ENCODE assay signal across 24 mouse cellular contexts in genomic region chr11:94513452-94513851, GRCm38 (mm10). TPM values are rescaled to one million over a fixed set of nuclear protein-coding genes. Genes with fewer than 3 reads are reported as not detected.
DNase-seq lines count a peak whose midpoint lies in the region; ATAC-seq and TF ChIP-seq lines count a peak whose summit lies in the region.
"Had no signal": no experiment of that assay in that cellular context is flagged by ENCODE, and none has a peak within 500 bp of the region (broad histone marks: within the 10 kb centered on the region; RNA-seq: fewer than 3 reads in every experiment).

No protein-coding gene starts in this region.

- H3K27ac ChIP-seq in lung, embryonic 14.5 days (ENCODE audit: low read depth) = no peak overlapping the region
- H3K27ac ChIP-seq in thymus, adult 2 months (ENCODE audit: control insufficient read depth, insufficient read depth, low read length) = no peak overlapping the region
- H3K27ac ChIP-seq: forebrain, embryonic 15.5 days; hindbrain, embryonic 10.5 days; hindbrain, embryonic 15.5 days had no signal

- no peak for TF ChIP-seq POLR2A in thymus, adult 2 months (IDR thresholded peaks at IDR 0.05; ENCODE audit: control insufficient read depth, extremely low read depth, insufficient read depth, low read length, poor library complexity)

- no peaks in the 10 kb centered on the region for H3K27me3 ChIP-seq in lung, embryonic 14.5 days (ENCODE audit: insufficient read depth, low read length)
- H3K27me3 ChIP-seq in thymus, adult 2 months (ENCODE audit: control insufficient read depth, insufficient read depth, low read length) = no peaks in the 10 kb centered on the region
- H3K27me3 ChIP-seq: forebrain, embryonic 15.5 days; heart, embryonic 12.5 days; hindbrain, embryonic 15.5 days; Patski had no signal

- no peak overlapping the region for H3K4me2 ChIP-seq in lung, embryonic 14.5 days
- H3K4me2 ChIP-seq: forebrain, embryonic 15.5 days; heart, embryonic 12.5 days; hindbrain, embryonic 15.5 days had no signal

- no peak overlapping the region for H3K4me3 ChIP-seq in lung, embryonic 14.5 days (ENCODE audit: low read depth, low read length)
- no peak overlapping the region for H3K4me3 ChIP-seq in thymus, adult 2 months (ENCODE audit: control insufficient read depth, insufficient read depth, low read length)
- H3K4me3 ChIP-seq: forebrain, embryonic 15.5 days; heart, embryonic 12.5 days; hindbrain, embryonic 10.5 days; hindbrain, embryonic 15.5 days had no signal

- H3K36me3 ChIP-seq in lung, embryonic 14.5 days (ENCODE audit: insufficient read depth) = no peaks in the 10 kb centered on the region
- no peaks in the 10 kb centered on the region for H3K36me3 ChIP-seq in thymus, adult 2 months (ENCODE audit: control insufficient read depth, insufficient read depth, low read length)
- H3K36me3 ChIP-seq: forebrain, embryonic 15.5 days; hindbrain, embryonic 10.5 days; hindbrain, embryonic 15.5 days had no signal

- H3K4me1 ChIP-seq in lung, embryonic 14.5 days (ENCODE audit: insufficient read depth) = no peaks in the 10 kb centered on the region
- no peaks in the 10 kb centered on the region for H3K4me1 ChIP-seq in thymus, adult 2 months (replicated peaks; ENCODE audit: control insufficient read depth, insufficient read depth, low read length)
- H3K4me1 ChIP-seq: forebrain, embryonic 15.5 days; hindbrain, embryonic 15.5 days had no signal

- DNase-seq in frontal cortex, postnatal 36 days (ENCODE audit: low spot score in 2 of 2) = no peak
- peak; percentile 69 for DNase-seq in lung, embryonic 14.5 days
- no peak for DNase-seq in lung, adult 18-20 months
- peak; percentile 43 for DNase-seq in brain, adult 2 months (ENCODE audit: low read depth, low spot score)
- no peak for DNase-seq in thymus, adult 2 months
- no peak for DNase-seq in gastrocnemius, postnatal 10 days
- DNase-seq: adrenal gland, postnatal 14 days; cerebellum, adult 18-20 months; cerebellum, adult 9-11 months; cerebellum, postnatal 36 days; gastrocnemius, postnatal 25 days had no signal

- TF ChIP-seq CTCF in lung, embryonic 14.5 days (IDR thresholded peaks at IDR 0.05; ENCODE audit: low read depth) = no peak
- no peak for TF ChIP-seq CTCF in thymus, adult 2 months (IDR thresholded peaks at IDR 0.05; ENCODE audit: borderline replicate concordance, control insufficient read depth, extremely low read depth, insufficient read depth, low read length, poor library complexity)

- H3K9ac ChIP-seq in lung, embryonic 14.5 days = no peak overlapping the region
- H3K9ac ChIP-seq: forebrain, embryonic 15.5 days; heart, embryonic 12.5 days; hindbrain, embryonic 15.5 days had no signal

- peaks cover 6% of the 10 kb centered on the region; the same call in 1 of the 2 replicates for H3K9me3 ChIP-seq in lung, embryonic 14.5 days (ENCODE audit: low read depth, low read length)
- H3K9me3 ChIP-seq: forebrain, embryonic 15.5 days; hindbrain, embryonic 10.5 days; hindbrain, embryonic 15.5 days had no signal

- peak; percentile 23; the same call in 1 of the 2 replicates for ATAC-seq in frontal cortex, adult (ENCODE audit: low TSS enrichment)
- ATAC-seq in lung, embryonic 14.5 days (ENCODE audit: insufficient read depth) = peak; percentile 62
- ATAC-seq: activated CD4-positive, CD25-positive, alpha-beta regulatory T cell, adult 4 months; forebrain, embryonic 15.5 days; Patski had no signal

- 27% methylated on average over 9 of the region's 9 CpGs for WGBS in lung, embryonic 14.5 days
- 75% methylated on average over 9 of the region's 9 CpGs for WGBS in thymus, adult 2 months

RNA-seq across cellular contexts. Expression of gene Mycbpap, which starts 8.1 kb away (rescaled TPM):
- polyA plus RNA-seq in lung, embryonic 14.5 days (2014; fragmentation: Nextera tagmentation; extraction: Ambion mirVana) = 3.2 and 3.3 TPM in 2 replicates
- 0.13 and 0.19 TPM in 2 replicates for polyA plus RNA-seq in thymus, adult 2 months (2012; rRNA removed)
- not detected for total RNA-seq in gastrocnemius, postnatal 10 days (2021)
- total RNA-seq: gastrocnemius, adult 18-20 months; gastrocnemius, postnatal 25 days had no signal
- polyA plus RNA-seq: activated CD4-positive, CD25-positive, alpha-beta regulatory T cell, adult 4 months; C2C12 had no signal

RNA-seq across cellular contexts. Expression of gene Epn3, which starts 13.7 kb away (rescaled TPM):
- polyA plus RNA-seq in lung, embryonic 14.5 days (2014; fragmentation: Nextera tagmentation; extraction: Ambion mirVana) = 14.1 and 15.9 TPM in 2 replicates
- 1.8 and 3.3 TPM in 2 replicates for polyA plus RNA-seq in thymus, adult 2 months (2012; rRNA removed)
- under 1 TPM; 0.21 to 0.59 TPM for total RNA-seq in gastrocnemius, postnatal 10 days (2021)
- total RNA-seq: gastrocnemius, adult 18-20 months; granulocyte monocyte progenitor cell, adult 5-6 weeks; MEL had no signal
- polyA plus RNA-seq: activated CD4-positive, CD25-positive, alpha-beta regulatory T cell, adult 4 months had no signal

RNA-seq across cellular contexts. Expression of gene Spata20, which starts 27.5 kb away (rescaled TPM):
- 0.42 TPM in 1 of 2 replicates, not detected in the other for polyA plus RNA-seq in lung, embryonic 14.5 days (2014; fragmentation: Nextera tagmentation; extraction: Ambion mirVana)
- polyA plus RNA-seq in thymus, adult 2 months (2012; rRNA removed) = 0.04 and 0.39 TPM in 2 replicates
- total RNA-seq in gastrocnemius, postnatal 10 days (2021) = not detected
- total RNA-seq: adrenal gland, adult 18-20 months; adrenal gland, postnatal 14 days; gastrocnemius, adult 18-20 months; gastrocnemius, postnatal 25 days; granulocyte monocyte progenitor cell, adult 5-6 weeks; MEL had no signal
- polyA plus RNA-seq: activated CD4-positive, CD25-positive, alpha-beta regulatory T cell, adult 4 months; C2C12; forebrain, embryonic 11.5 days; heart, embryonic 12.5 days had no signal

RNA-seq across cellular contexts. Expression of gene Rsad1, which starts 35.6 kb away (rescaled TPM):
- polyA plus RNA-seq in lung, embryonic 14.5 days (2014; fragmentation: Nextera tagmentation; extraction: Ambion mirVana) = 3.6 and 4.2 TPM in 2 replicates
- polyA plus RNA-seq in thymus, adult 2 months (2012; rRNA removed) = 5.4 and 6.8 TPM in 2 replicates
- 1 to 10 TPM; 4.3 to 6.0 TPM for total RNA-seq in gastrocnemius, postnatal 10 days (2021)

RNA-seq across cellular contexts. Expression of gene Cacna1g, which starts 39.5 kb away (rescaled TPM):
- polyA plus RNA-seq in lung, embryonic 14.5 days (2014; fragmentation: Nextera tagmentation; extraction: Ambion mirVana) = 12.9 and 13.5 TPM in 2 replicates
- polyA plus RNA-seq in thymus, adult 2 months (2012; rRNA removed) = 2.3 and 6.5 TPM in 2 replicates
- 1 to 10 TPM; 7.0 to 9.0 TPM for total RNA-seq in gastrocnemius, postnatal 10 days (2021)
- total RNA-seq: granulocyte monocyte progenitor cell, adult 5-6 weeks had no signal
- polyA plus RNA-seq: activated CD4-positive, CD25-positive, alpha-beta regulatory T cell, adult 4 months had no signal

Comparison
In these comparisons a context has a peak if more than half of its experiments do, and no peak if none do; other contexts are left out.
1. DNase-seq: peak in lung, embryonic 14.5 days (single experiment) and brain, adult 2 months (single experiment); none in frontal cortex, postnatal 36 days (0 of 2), lung, adult 18-20 months (0 of 2), thymus, adult 2 months (single experiment) and gastrocnemius, postnatal 10 days (single experiment).